In genomic region chr5:89883908-89884204, GRCm38 (mm10) we compare ENCODE assay signal across 8 mouse cellular contexts. TPM values are rescaled to one million over a fixed set of nuclear protein-coding genes. Genes with fewer than 3 reads are reported as not detected.
A peak's percentile ranks its signal among the peaks of the same experiment; 100 is the strongest.
DNase-seq lines count a peak whose midpoint lies in the region; ATAC-seq and TF ChIP-seq lines count a peak whose summit lies in the region.
"Had no signal": no experiment of that assay in that cellular context is flagged by ENCODE, and none has a peak within 500 bp of the region (broad histone marks: within the 10 kb centered on the region; RNA-seq: fewer than 3 reads in every experiment).

No protein-coding gene starts in this region.

- no peaks in the 10 kb centered on the region for H3K36me3 ChIP-seq in forebrain, embryonic 15.5 days
- H3K36me3 ChIP-seq in stomach, embryonic 15.5 days = no peaks in the 10 kb centered on the region

- H3K9ac ChIP-seq in forebrain, embryonic 15.5 days (replicated peaks) = peak overlapping the region; percentile 79
- H3K9ac ChIP-seq in stomach, embryonic 15.5 days = peak overlapping the region; percentile 55; the same call in 1 of the 2 replicates

- peak; percentile 5 for DNase-seq in lung, postnatal 10 days
- DNase-seq in lung, adult 2 months = no peak
- DNase-seq in liver (peak; percentile 22), adipocyte (ENCODE audit: low spot score) (no peak)
- DNase-seq in kidney, postnatal 25 days = no peak
- DNase-seq: adrenal gland, adult 8-10 months had no signal

- no peaks in the 10 kb centered on the region for H3K9me3 ChIP-seq in forebrain, embryonic 15.5 days
- H3K9me3 ChIP-seq in stomach, embryonic 15.5 days = no peaks in the 10 kb centered on the region

- no peak for ATAC-seq in forebrain, embryonic 15.5 days (replicated peaks)
- no peak; the same call in 1 of the 2 replicates for ATAC-seq in stomach, embryonic 15.5 days (ENCODE audit: insufficient read depth, low FRiP score, low read depth)

- H3K27ac ChIP-seq in forebrain, embryonic 15.5 days (replicated peaks) = peak overlapping the region; percentile 84; the same call in 1 of the 2 replicates
- H3K27ac ChIP-seq in stomach, embryonic 15.5 days = no peak overlapping the region

- TF ChIP-seq CTCF in lung, adult 2 months (IDR thresholded peaks at IDR 0.05; ENCODE audit: insufficient read depth, low read length) = no peak

- WGBS in lung, adult 2 months = 14% methylated on average over 8 of the region's 8 CpGs
- 7% methylated on average over 8 of the region's 8 CpGs for WGBS in forebrain, embryonic 15.5 days
- WGBS in stomach, embryonic 15.5 days = 8% methylated on average over 8 of the region's 8 CpGs

- no peak overlapping the region for H3K4me3 ChIP-seq in lung, adult 2 months (replicated peaks; ENCODE audit: extremely low read depth, low read depth, low read length)
- H3K4me3 ChIP-seq in forebrain, embryonic 15.5 days = peak overlapping the region; percentile 72
- H3K4me3 ChIP-seq in stomach, embryonic 15.5 days (replicated peaks) = peak overlapping the region; percentile 75

- no peak for TF ChIP-seq POLR2A in lung, adult 2 months (IDR thresholded peaks at IDR 0.05; ENCODE audit: borderline replicate concordance, extremely low read depth, low read depth, low read length)

- no peaks in the 10 kb centered on the region for H3K4me1 ChIP-seq in lung, adult 2 months (ENCODE audit: control insufficient read depth, insufficient read depth, low read length)
- H3K4me1 ChIP-seq in forebrain, embryonic 15.5 days = peaks cover 24% of the 10 kb centered on the region
- H3K4me1 ChIP-seq in stomach, embryonic 15.5 days = 0 out of 2 replicates have a peak, but pooled peaks cover 2% of the 10 kb centered on the region

- H3K4me2 ChIP-seq in forebrain, embryonic 15.5 days (replicated peaks) = peak overlapping the region; percentile 97
- peak overlapping the region; percentile 100 for H3K4me2 ChIP-seq in stomach, embryonic 15.5 days

- H3K27me3 ChIP-seq in forebrain, embryonic 15.5 days = no peaks in the 10 kb centered on the region
- H3K27me3 ChIP-seq in stomach, embryonic 15.5 days (replicated peaks) = no peaks in the 10 kb centered on the region

RNA-seq across cellular contexts. Expression of gene Adamts3, which starts 0.7 kb away (rescaled TPM):
- polyA plus RNA-seq in lung, adult 2 months (2012; rRNA removed) = 0.70 and 0.98 TPM in 2 replicates
- 14.0 and 14.4 TPM in 2 replicates for polyA plus RNA-seq in forebrain, embryonic 15.5 days (2015; fragmentation: Nextera tagmentation; extraction: Ambion mirVana)
- polyA plus RNA-seq in stomach, embryonic 15.5 days (2015; fragmentation: Nextera tagmentation; extraction: Ambion mirVana) = 2.0 and 2.2 TPM in 2 replicates

Comparison
In these comparisons a context has a peak if more than half of its experiments do, and no peak if none do; other contexts are left out.
1. DNase-seq: peak in lung, postnatal 10 days (single experiment) and liver (single experiment); none in lung, adult 2 months (single experiment), adipocyte (single experiment) and kidney, postnatal 25 days (0 of 2).